ENCODE assay signal across 8 mouse cellular contexts in the genomic region with DNA sequence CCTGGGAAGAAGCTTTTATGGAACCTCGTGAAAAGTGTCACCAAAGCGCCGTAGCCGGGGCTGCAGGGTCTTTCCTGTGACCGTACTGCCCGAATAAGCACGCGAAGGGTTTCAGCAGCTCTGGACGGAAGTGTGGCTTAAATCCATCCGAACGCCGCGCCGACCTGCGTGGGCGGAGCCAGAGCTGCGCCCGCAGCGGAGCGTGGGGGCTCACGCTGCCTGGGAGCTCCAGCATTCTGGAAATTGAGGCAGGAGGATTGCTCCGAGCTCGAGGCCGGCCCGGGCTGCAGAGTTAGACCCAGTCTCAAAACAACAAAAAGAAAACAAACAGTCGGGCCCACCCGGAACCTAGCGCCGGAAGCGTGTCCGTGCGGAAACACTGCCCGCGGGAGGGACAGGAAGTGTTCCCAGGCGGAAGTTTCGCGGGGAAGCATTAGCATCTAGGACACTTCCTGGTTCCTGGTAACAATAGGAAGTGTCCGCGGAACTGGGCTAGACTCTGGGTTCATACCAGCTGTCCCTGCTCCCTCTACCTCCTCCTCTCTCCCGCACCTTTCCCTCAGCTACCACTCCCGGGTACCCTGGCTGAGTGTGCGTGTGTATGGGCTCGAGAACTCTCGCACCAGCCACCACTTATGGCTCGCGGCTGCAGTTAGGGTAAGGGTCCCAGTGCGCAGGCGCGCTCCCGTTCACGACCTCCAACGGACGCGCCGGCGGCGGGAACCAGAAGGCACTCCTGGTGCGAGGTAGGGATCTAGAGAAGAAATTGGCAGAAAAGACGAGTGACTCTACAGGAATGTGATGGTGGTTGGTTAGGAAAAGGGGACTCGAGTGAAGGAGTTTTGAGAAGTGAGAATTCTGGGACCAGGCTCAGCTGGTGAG. TPM values are rescaled to one million over a fixed set of nuclear protein-coding genes. Genes with fewer than 3 reads are reported as not detected.
DNase-seq lines count a peak whose midpoint lies in the region; ATAC-seq and TF ChIP-seq lines count a peak whose summit lies in the region.

A gene (minus strand): TSS at position 362 of the 882 bp plus-strand sequence.

- peak; percentile 55 for ATAC-seq in CD4-positive, CD25-positive, alpha-beta regulatory T cell, adult 4 months
- ATAC-seq in heart, embryonic 15.5 days (replicated peaks; ENCODE audit: insufficient number of reproducible peaks, insufficient read depth, low FRiP score, low read depth): peak; percentile 49
- peak; percentile 75 for ATAC-seq in liver, embryonic 14.5 days (ENCODE audit: insufficient read depth)
- ATAC-seq in neural tube, embryonic 11.5 days (ENCODE audit: insufficient read depth, low FRiP score, low TSS enrichment): peak; percentile 63
- ATAC-seq in stomach, postnatal 0 days (ENCODE audit: low FRiP score, low TSS enrichment): peak; percentile 79

- WGBS in heart, embryonic 15.5 days: under 1% methylated on average over 60 of the region's 60 CpGs
- under 1% methylated on average over 60 of the region's 60 CpGs for whole genome bisulfite sequencing in liver, embryonic 14.5 days (ENCODE audit: insufficient replicate concordance)
- WGBS in neural tube, embryonic 11.5 days: under 1% methylated on average over 60 of the region's 60 CpGs
- WGBS in stomach, postnatal 0 days: 0% methylated on average over 60 of the region's 60 CpGs

- DNase-seq in c-Kit-negative CD71-positive TER-119-positive erythroid progenitor cells, embryonic 14.5 days (ENCODE audit: low read depth, low spot score): peak; percentile 84
- peak; percentile 76 for DNase-seq in fibroblast of lung, adult 2 months (ENCODE audit: low read depth)
- DNase-seq in kidney, postnatal 25 days: peak; percentile 93 to 95
- peak; percentile 91 to 92 (median 91) for DNase-seq in liver, embryonic 14.5 days (ENCODE audit: low read depth in 3 of 3, low spot score in 3 of 3)
- DNase-seq in neural tube, embryonic 11.5 days (ENCODE audit: low spot score): peak; percentile 92
- peak; percentile 92 for DNase-seq in stomach, postnatal 0 days (ENCODE audit: low spot score)

- peak within 1 kb of the TSS; percentile 99 for H3K27ac ChIP-seq in heart, embryonic 15.5 days
- H3K27ac ChIP-seq in liver, embryonic 14.5 days: peak within 1 kb of the TSS; percentile 83
- peak within 1 kb of the TSS; percentile 98 for H3K27ac ChIP-seq in neural tube, embryonic 11.5 days (ENCODE audit: low read depth, low read length)
- peak within 1 kb of the TSS; percentile 97 for H3K27ac ChIP-seq in stomach, postnatal 0 days (replicated peaks)

- no peaks in the 10 kb centered on the region for H3K9me3 ChIP-seq in heart, embryonic 15.5 days (replicated peaks)
- peaks cover 26% of the 10 kb centered on the region for H3K9me3 ChIP-seq in liver, embryonic 14.5 days (ENCODE audit: control insufficient read depth, low read length)
- H3K9me3 ChIP-seq in neural tube, embryonic 11.5 days (ENCODE audit: control insufficient read depth, low read length): no peaks in the 10 kb centered on the region
- no peaks in the 10 kb centered on the region for H3K9me3 ChIP-seq in stomach, postnatal 0 days (ENCODE audit: control insufficient read depth, low read length)

- H3K4me1 ChIP-seq in heart, embryonic 15.5 days (replicated peaks): peaks cover 25% of the 10 kb centered on the region
- H3K4me1 ChIP-seq in liver, embryonic 14.5 days (replicated peaks; ENCODE audit: control insufficient read depth in 2 of 2, insufficient read depth in 2 of 2, low read length in 1 of 2): peaks cover 13 to 16% of the 10 kb centered on the region in 2 experiments
- peaks cover 16% of the 10 kb centered on the region for H3K4me1 ChIP-seq in neural tube, embryonic 11.5 days (ENCODE audit: control insufficient read depth, insufficient read depth, low read length)
- 0 out of 2 replicates have a peak, but pooled peaks cover 3% of the 10 kb centered on the region for H3K4me1 ChIP-seq in stomach, postnatal 0 days (replicated peaks; ENCODE audit: control insufficient read depth, insufficient read depth)

- H3K4me3 ChIP-seq in heart, embryonic 15.5 days: peak within 1 kb of the TSS; percentile 88
- peak within 1 kb of the TSS; percentile 87 to 90 for H3K4me3 ChIP-seq in liver, embryonic 14.5 days (ENCODE audit: insufficient read depth in 1 of 2, low read depth in 2 of 2, low read length in 2 of 2)
- peak within 1 kb of the TSS; percentile 95 for H3K4me3 ChIP-seq in neural tube, embryonic 11.5 days (ENCODE audit: low read depth, low read length)
- peak within 1 kb of the TSS; percentile 97 for H3K4me3 ChIP-seq in stomach, postnatal 0 days (ENCODE audit: low read depth, low read length)

- no peak for TF ChIP-seq EP300 in liver, embryonic 14.5 days (IDR thresholded peaks at IDR 0.05; ENCODE audit: low read depth)
- TF ChIP-seq EP300 in stomach, postnatal 0 days (optimal IDR thresholded peaks at IDR 0.05): peak; percentile 67

- H3K36me3 ChIP-seq in heart, embryonic 15.5 days: peaks cover 36% of the 10 kb centered on the region
- H3K36me3 ChIP-seq in liver, embryonic 14.5 days (replicated peaks; ENCODE audit: control insufficient read depth, insufficient read depth, low read depth): peaks cover 35% of the 10 kb centered on the region
- H3K36me3 ChIP-seq in neural tube, embryonic 11.5 days (ENCODE audit: control insufficient read depth, insufficient read depth, low read length): peaks cover 35% of the 10 kb centered on the region
- H3K36me3 ChIP-seq in stomach, postnatal 0 days (ENCODE audit: control insufficient read depth, insufficient read depth, low read length): peaks cover 28% of the 10 kb centered on the region

- H3K27me3 ChIP-seq in heart, embryonic 15.5 days: no peaks in the 10 kb centered on the region
- peaks cover 2% of the 10 kb centered on the region; the same call in 1 of the 2 replicates for H3K27me3 ChIP-seq in liver, embryonic 14.5 days (ENCODE audit: control insufficient read depth, insufficient read depth, low read length)
- no peaks in the 10 kb centered on the region for H3K27me3 ChIP-seq in neural tube, embryonic 11.5 days (ENCODE audit: control insufficient read depth, insufficient read depth, low read length)
- no peaks in the 10 kb centered on the region for H3K27me3 ChIP-seq in stomach, postnatal 0 days (ENCODE audit: control insufficient read depth, insufficient read depth, low read length)

- peak within 1 kb of the TSS; percentile 86 for H3K4me2 ChIP-seq in heart, embryonic 15.5 days
- peak within 1 kb of the TSS; percentile 98 for H3K4me2 ChIP-seq in liver, embryonic 14.5 days (ENCODE audit: low read depth)
- H3K4me2 ChIP-seq in neural tube, embryonic 11.5 days (ENCODE audit: low read depth): peak within 1 kb of the TSS; percentile 67
- peak within 1 kb of the TSS; percentile 68 for H3K4me2 ChIP-seq in stomach, postnatal 0 days (replicated peaks; ENCODE audit: low read depth)

- peak within 1 kb of the TSS; percentile 96 for H3K9ac ChIP-seq in heart, embryonic 15.5 days
- peak within 1 kb of the TSS; percentile 88 for H3K9ac ChIP-seq in liver, embryonic 14.5 days (replicated peaks)
- H3K9ac ChIP-seq in neural tube, embryonic 11.5 days (ENCODE audit: low read length): peak within 1 kb of the TSS; percentile 98
- H3K9ac ChIP-seq in stomach, postnatal 0 days (ENCODE audit: low read length): peak within 1 kb of the TSS; percentile 94

- TF ChIP-seq CTCF in liver, embryonic 14.5 days (IDR thresholded peaks at IDR 0.05; ENCODE audit: low read depth): no peak
- no peak; the same call in 1 of the 2 replicates for TF ChIP-seq CTCF in stomach, postnatal 0 days (IDR thresholded peaks at IDR 0.05; ENCODE audit: low read depth)

RNA-seq across cellular contexts. Expression of the gene that starts here (rescaled TPM):
- polyA plus RNA-seq in CD4-positive, CD25-positive, alpha-beta regulatory T cell, adult 4 months (2017; shearing (Covaris generic)): 10 to 100 TPM in 1 of 2 experiments, 1 to 10 TPM in 1; 9.0 to 10.6 TPM
- 7.9 and 11.1 TPM in 2 replicates for polyA plus RNA-seq in heart, embryonic 15.5 days (2015; fragmentation: Nextera tagmentation; extraction: Ambion mirVana)
- polyA plus RNA-seq in liver, embryonic 14.5 days (2012; rRNA removed): 3.0 TPM in 2 replicates
- 3.9 and 4.3 TPM in 2 replicates for polyA plus RNA-seq in liver, embryonic 14.5 days (2014; fragmentation: Nextera tagmentation; extraction: Ambion mirVana)
- polyA plus RNA-seq in neural tube, embryonic 11.5 days (2014; fragmentation: Nextera tagmentation; extraction: Ambion mirVana): 26.6 and 30.6 TPM in 2 replicates
- 6.5 and 6.6 TPM in 2 replicates for polyA plus RNA-seq in stomach, postnatal 0 days (2015; fragmentation: Nextera tagmentation; extraction: Ambion mirVana)

Comparison
In these comparisons a context has a peak if more than half of its experiments do, and no peak if none do; other contexts are left out.
1. Peak in every context shown above with its lines: DNase-seq, ATAC-seq, H3K4me3 ChIP-seq and H3K27ac ChIP-seq.